ENCODE assay signal across 11 mouse cellular contexts in genomic region chr2:77266011-77266410, GRCm38 (mm10). TPM values are rescaled to one million over a fixed set of nuclear protein-coding genes. Genes with fewer than 3 reads are reported as not detected.
DNase-seq lines count a peak whose midpoint lies in the region; ATAC-seq and TF ChIP-seq lines count a peak whose summit lies in the region.
"Had no signal": no experiment of that assay in that cellular context is flagged by ENCODE, and none has a peak within 500 bp of the region (broad histone marks: within the 10 kb centered on the region; RNA-seq: fewer than 3 reads in every experiment).

No protein-coding gene starts in this region.

- no peak overlapping the region for H3K9ac ChIP-seq in intestine, postnatal 0 days (ENCODE audit: low read depth, low read length)

- H3K9me3 ChIP-seq in intestine, postnatal 0 days (ENCODE audit: control insufficient read depth) = no peaks in the 10 kb centered on the region

- H3K4me3 ChIP-seq in kidney, adult 2 months (ENCODE audit: insufficient read depth, low read depth, low read length) = no peak overlapping the region
- H3K4me3 ChIP-seq in intestine, postnatal 0 days (ENCODE audit: low read depth, low read length) = no peak overlapping the region

- 48% methylated on average over 3 of the region's 3 CpGs for WGBS in kidney, adult 2 months
- 55% methylated on average over 3 of the region's 3 CpGs for whole genome bisulfite sequencing in intestine, postnatal 0 days

- H3K4me2 ChIP-seq in intestine, postnatal 0 days (replicated peaks; ENCODE audit: low read depth) = no peak overlapping the region

- no peaks in the 10 kb centered on the region for H3K27me3 ChIP-seq in kidney, adult 2 months (replicated peaks; ENCODE audit: control insufficient read depth, insufficient read depth, low read length)
- H3K27me3 ChIP-seq in intestine, postnatal 0 days (replicated peaks; ENCODE audit: control insufficient read depth, insufficient read depth, low read length) = no peaks in the 10 kb centered on the region

- H3K36me3 ChIP-seq in kidney, adult 2 months (ENCODE audit: control insufficient read depth, insufficient read depth, low read length) = no peaks in the 10 kb centered on the region
- H3K36me3 ChIP-seq in intestine, postnatal 0 days (ENCODE audit: control insufficient read depth, insufficient read depth) = no peaks in the 10 kb centered on the region

- TF ChIP-seq CTCF in kidney, adult 2 months (conservative IDR thresholded peaks at IDR 0.05; ENCODE audit: insufficient read depth, insufficient read length, low read depth, low read length) = no peak
- no peak for TF ChIP-seq CTCF in intestine, postnatal 0 days (IDR thresholded peaks at IDR 0.05; ENCODE audit: low read depth)

- peak; percentile 58 for DNase-seq in kidney, adult 2 months
- DNase-seq in kidney, adult 18-20 months = no peak
- DNase-seq in urinary bladder, postnatal 14 days (ENCODE audit: low spot score) = peak; percentile 30
- DNase-seq in urinary bladder, adult 2 months (ENCODE audit: low spot score) = no peak
- no peak for DNase-seq in testis, postnatal 10 days (ENCODE audit: low spot score)
- DNase-seq in T-cell, adult 2 months (ENCODE audit: low spot score) = no peak
- DNase-seq: gastrocnemius, postnatal 14 days; retina, postnatal 1 day; thymus, postnatal 14 days had no signal

- H3K4me1 ChIP-seq in kidney, adult 2 months (ENCODE audit: control insufficient read depth, insufficient read depth, low read length) = peaks cover 46% of the 10 kb centered on the region
- H3K4me1 ChIP-seq in intestine, postnatal 0 days (replicated peaks; ENCODE audit: control insufficient read depth, insufficient read depth, low read length) = peaks cover 28% of the 10 kb centered on the region

- no peak for ATAC-seq in intestine, postnatal 0 days

- peak overlapping the region; percentile 1; the same call in 1 of the 2 replicates for H3K27ac ChIP-seq in kidney, adult 2 months (ENCODE audit: insufficient read depth, low read depth, low read length)
- H3K27ac ChIP-seq in intestine, postnatal 0 days (ENCODE audit: low read depth, low read length) = peak overlapping the region; percentile 51
- H3K27ac ChIP-seq: macrophage had no signal

- TF ChIP-seq POLR2A in kidney, adult 2 months (IDR thresholded peaks at IDR 0.05; ENCODE audit: low read depth, low read length) = no peak

RNA-seq across cellular contexts. Expression of gene Sestd1, which starts 14.4 kb away (rescaled TPM):
- polyA plus RNA-seq in kidney, adult 2 months (2012; rRNA removed) = 35.6 and 38.4 TPM in 2 replicates
- polyA plus RNA-seq in urinary bladder, adult 2 months (2012; rRNA removed) = 19.1 and 21.2 TPM in 2 replicates
- polyA plus RNA-seq in intestine, postnatal 0 days (2015; fragmentation: Nextera tagmentation; extraction: Ambion mirVana) = 10.8 and 11.2 TPM in 2 replicates

Comparison
In these comparisons a context has a peak if more than half of its experiments do, and no peak if none do; other contexts are left out.
1. DNase-seq: peak in kidney, adult 2 months (single experiment) and urinary bladder, postnatal 14 days (single experiment); none in kidney, adult 18-20 months (single experiment), urinary bladder, adult 2 months (single experiment), testis, postnatal 10 days (single experiment) and T-cell, adult 2 months (single experiment).